Mouse (Mus musculus) NIH3T3 (cell line): Measurements from ENCODE around the gene C130032M10Rik.
A peak's percentile ranks its signal among the peaks of the same experiment; 100 is the strongest.

Experiments used
- DNase-seq: peaks from one replicate; pipeline ENCODE4 v3.0.0-alpha.2; 2012; ENCODE audit warnings: low read depth

Gene C130032M10Rik

DNA sequence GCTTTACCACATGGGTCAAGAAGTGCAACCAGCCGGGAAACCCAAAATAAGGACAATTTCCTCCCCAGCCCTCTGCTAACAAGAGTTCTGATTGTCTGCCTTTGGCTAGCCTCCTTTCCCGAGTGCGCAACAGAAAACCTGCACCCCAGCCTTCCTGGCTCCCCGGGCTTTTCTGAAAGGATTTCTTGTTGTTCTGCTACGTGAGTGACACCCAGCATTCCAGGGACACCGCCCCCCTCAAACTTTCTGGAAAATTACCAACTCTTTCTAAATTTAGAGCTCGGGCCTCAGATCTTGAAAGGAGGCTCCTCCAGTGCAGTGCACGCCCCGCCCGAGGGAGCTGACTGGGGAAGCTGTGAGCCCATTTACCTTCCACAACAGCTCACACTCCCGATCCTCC, at the start of gene C130032M10Rik:
Gene C130032M10Rik (plus strand): TSS at position 334 of the 400 bp plus-strand sequence.
- peak; percentile 59 for DNase-seq

- no peak for DNase-seq
Observed at GRCm38 (mm10) chr9:114466871-114467270, 48.6 kb upstream of the C130032M10Rik start.

DNA sequence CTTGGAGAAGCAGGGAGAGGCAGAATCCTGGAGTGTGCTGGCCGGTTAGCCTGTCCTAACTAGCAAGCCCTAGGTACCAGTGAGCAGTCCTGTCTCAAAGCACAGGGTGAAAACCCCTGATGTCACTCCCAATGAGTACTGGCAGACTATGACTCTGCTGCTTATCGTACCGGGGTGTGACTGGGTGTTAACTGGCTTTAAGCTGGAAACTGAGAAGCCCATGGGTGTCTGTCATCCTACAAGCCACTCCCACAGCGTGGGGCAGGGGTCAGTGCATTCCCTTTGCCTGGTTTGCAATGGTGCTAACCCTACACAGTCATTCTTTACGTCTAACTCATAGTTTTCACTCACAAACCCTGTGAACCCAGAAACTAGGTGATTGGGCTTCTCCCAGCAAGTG, 47.3 kb upstream of the C130032M10Rik start:
- DNase-seq, result no peak

- DNase-seq, result no peak
Observed at GRCm38 (mm10) chr9:114468701-114469100, 46.8 kb upstream of the C130032M10Rik start.

DNA sequence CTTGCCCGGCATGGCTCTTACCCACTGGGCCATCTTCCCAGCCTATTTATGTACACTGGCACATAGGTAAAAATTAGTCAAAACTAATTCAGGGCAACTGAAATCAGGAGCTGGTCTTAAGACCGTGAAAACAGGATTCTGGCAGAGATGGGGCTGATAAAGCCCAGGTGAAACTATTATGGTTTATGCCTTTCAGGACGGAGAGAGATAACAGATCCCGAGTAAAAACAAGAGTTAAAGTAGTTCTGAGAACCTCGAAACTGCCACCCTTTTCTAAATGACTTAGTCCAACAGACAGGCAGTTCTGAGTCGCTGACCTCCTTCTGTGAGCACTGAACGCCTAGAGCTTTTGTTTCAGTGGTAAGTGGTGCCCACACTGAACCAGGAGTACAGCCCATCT, 43.6 kb upstream of the C130032M10Rik start:
- DNase-seq, result no peak

DNA sequence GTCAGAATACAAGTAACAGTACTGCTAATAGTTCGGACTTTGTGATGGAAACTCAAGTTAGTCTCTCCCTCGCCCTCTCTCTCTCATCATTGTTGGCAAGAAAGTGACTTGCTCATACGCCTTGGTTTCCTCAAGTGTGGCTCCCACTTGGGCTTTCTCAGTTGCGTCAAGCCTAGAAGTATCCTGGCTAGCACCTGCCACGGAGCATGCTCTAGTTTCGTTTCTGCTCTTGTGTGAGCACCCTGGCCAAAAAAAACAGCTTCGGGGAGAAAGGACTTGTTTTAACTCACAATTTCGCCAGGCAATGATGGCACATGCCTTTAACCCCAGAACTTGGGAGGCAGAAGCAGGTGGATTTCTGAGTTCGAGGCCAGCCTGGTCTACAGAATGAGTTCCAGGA, 38.5 kb upstream of the C130032M10Rik start:
- no peak for DNase-seq

DNA sequence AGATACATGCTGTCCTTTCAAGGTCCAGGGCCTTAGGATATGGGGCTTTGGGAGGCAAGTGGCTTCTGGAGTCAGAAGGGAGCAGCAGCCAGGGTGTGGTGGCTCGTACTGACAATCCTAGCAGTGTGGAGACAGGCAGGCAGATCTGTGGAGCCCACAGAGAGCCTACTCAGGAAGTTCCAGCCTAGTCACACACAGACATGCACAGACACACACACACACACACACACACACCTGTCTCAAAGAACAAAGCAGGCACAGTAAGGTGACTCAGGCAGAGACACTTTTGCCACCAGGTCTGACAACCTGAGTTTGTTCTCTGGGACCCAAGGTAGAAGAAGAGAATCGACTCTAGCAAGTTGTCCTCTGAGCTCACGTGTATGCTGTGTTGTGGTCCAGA, 34.6 kb upstream of the C130032M10Rik start:
- no peak for DNase-seq

- no peak for DNase-seq
Observed at GRCm38 (mm10) chr9:114484771-114485170, 30.7 kb upstream of the C130032M10Rik start.

GRCm38 (mm10) chr9:114486808-114487207, 28.7 kb upstream of the C130032M10Rik start:
- DNase-seq, result no peak

DNA sequence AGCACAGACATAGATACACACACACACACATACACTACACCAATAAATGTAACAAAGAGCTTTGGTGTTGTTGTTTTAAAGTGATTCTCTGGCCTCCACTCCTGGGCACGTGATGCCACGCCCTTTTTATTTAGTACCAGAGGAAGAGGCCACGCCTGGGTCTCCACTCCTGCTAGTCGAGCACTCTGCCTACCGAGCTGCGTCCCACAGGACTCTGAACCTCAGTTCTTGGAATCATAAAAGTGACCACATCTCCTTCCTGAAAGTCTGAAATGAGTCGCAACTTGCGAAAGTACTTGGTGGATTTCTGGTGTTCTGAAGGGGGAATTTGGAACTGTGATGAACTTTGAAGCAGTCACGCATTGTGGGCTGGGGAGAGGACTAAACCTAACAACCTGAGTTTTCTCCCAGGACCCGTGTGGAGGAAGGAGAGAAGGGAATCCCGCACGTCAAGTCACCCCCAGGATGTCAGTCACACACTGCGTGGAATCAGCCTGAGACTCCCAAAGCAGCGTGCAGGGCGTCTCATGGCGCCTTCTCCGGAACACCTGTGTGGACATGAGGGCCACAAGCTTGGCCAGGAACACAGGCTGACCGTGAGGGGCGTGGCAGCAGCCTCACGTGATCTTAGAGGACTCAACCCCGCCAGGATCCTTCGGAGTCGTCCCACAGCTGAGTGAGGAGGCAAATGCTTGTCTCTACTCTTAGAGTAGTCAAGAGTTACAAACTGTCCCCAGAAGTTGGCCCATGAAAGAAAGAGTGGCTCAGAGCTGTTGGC, 27.8 kb upstream of the C130032M10Rik start:
- peak; percentile 68 for DNase-seq

GRCm38 (mm10) chr9:114496469-114496868, 19.0 kb upstream of the C130032M10Rik start:
- no peak for DNase-seq

- DNase-seq, result peak; percentile 93
Observed at GRCm38 (mm10) chr9:114498218-114498617, 17.3 kb upstream of the C130032M10Rik start.

- peak; percentile 82 for DNase-seq
Observed at GRCm38 (mm10) chr9:114499783-114500515, 15.5 kb upstream of the C130032M10Rik start.

DNA sequence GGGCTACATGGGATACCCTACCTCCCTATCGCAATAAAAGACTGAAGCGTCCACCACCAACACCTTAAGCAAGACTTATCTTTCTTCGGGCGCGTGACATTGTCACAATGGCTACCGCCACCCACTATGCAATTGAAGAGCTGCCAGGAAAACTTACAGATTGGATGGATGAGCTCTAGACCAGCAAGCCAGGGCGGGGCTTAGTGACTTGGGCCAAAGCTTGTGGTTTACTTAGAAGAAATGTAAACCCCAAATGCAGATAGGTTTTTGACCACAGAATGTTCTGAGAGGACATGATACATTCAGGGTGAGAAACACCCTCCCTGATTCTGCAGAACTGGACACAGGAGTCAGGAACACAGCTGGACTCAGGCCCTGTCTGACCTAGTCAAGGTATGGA, 14.4 kb upstream of the C130032M10Rik start:
- DNase-seq, result no peak

GRCm38 (mm10) chr9:114501913-114502312, 13.6 kb upstream of the C130032M10Rik start:
- no peak for DNase-seq

DNA sequence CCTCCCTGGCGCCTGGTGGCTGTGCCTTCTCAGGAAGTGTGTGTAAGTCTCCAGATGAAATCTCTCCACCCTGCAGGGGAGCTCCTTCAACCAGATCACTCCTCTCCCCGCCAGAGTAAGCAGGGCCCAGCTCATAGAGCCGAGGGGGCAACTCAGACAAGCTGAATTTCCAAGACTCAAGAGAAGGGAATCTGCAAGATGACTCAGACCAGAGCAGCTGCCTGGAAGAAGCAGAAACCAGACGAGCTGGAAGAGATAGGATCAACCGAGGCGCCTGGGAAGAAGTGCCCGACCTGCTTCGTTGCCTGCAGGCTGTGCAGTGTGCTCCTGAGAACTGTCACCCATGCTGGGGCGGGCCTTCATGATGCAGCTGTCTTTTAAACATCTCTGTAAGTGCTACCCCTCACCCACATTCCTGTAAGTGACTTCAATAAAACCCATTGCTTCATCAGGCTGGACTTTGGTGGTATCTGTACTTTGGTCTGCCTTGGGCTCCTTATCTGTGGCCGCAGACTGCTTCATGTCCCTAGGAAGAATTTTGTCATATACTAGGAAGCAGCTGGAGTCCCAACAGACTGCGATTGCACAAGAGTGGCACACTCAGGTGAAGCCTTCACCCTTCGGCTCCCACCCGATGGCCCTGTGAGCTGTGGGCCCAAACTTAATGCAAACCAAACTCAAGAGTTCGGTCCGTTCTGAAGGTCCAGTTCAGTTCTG, 12.6 kb upstream of the C130032M10Rik start:
- DNase-seq, result peak; percentile 56

DNA sequence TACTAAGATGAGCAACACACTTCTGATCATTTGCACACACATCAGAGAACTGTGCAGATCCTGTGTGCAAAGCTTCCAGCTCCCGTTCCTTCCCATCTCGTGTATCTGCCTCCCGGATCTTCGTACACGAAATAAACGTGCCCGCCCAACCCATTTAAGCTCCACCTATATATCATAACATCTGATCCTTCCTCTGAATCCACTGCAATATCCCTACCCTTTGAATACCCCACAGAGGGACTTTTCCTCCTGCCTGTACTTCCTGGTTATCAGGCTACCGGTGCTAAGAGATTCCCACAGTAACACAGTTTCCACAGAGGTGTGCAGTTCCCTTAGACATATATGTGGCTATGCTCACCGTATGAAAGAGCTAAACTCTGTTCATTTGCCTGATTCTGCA, 10.7 kb upstream of the C130032M10Rik start, which contains the start of gene Ccr4:
Gene Ccr4 (minus strand): TSS at position 101 of the 400 bp plus-strand sequence.
- no peak for DNase-seq

DNA sequence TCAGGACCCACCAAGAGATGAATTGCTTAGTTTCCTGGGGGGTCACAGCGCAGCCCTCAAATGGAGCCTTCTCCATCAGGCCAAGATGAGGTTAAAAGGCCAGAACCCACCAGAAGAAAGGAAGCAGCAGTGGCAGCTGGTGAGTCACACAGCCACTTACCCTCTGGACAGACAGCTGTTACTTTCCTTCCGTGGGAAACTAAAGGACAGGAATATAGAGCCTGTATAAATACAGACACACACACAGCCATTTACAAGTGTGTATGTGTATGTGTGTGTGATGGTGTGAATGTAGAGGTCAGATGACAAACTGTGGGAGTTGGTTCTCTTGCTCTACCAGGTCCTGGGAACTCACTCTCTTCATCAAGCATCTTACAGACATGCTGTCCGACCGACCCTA, 8.9 kb upstream of the C130032M10Rik start:
- no peak for DNase-seq

DNA sequence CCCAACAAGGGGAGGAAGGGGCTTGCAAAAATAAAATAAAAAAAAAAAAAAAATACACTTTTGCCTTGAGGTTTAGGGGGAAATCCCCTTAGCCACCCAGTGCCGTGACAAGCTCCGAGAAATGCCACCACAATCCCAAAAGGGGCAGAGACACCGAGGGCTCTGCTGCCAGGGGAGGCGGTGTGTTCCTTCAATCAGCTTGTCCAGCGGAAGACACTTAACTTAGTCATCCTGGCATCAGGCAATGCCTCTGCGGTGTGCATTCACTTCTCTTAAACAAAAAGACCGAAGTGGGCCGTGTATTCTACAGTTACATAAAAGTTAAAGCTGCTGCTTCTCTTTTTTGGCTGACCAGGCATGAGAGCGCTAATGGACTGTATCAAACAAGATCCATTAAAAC, 8.1 kb upstream of the C130032M10Rik start:
- no peak for DNase-seq

DNA sequence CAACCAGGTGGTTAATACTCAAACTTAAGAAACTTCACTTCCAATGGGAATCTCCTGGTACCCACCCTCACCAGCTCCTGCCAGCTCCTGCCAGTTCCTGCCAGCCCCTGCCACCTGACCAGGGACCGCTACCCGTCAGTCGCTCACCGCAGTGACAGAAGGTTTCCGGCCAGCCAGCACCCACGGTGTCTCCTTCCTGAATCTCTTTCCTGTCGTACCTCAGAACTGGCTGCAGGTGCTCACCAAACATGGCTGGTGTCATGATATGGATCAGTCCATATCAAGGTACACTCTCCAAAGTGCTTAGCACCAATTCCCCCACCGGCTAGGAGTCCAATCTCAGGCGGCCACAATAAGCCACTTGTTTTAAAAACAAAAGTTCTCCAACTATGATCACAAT, 5.7 kb upstream of the C130032M10Rik start:
- DNase-seq, result no peak

DNA sequence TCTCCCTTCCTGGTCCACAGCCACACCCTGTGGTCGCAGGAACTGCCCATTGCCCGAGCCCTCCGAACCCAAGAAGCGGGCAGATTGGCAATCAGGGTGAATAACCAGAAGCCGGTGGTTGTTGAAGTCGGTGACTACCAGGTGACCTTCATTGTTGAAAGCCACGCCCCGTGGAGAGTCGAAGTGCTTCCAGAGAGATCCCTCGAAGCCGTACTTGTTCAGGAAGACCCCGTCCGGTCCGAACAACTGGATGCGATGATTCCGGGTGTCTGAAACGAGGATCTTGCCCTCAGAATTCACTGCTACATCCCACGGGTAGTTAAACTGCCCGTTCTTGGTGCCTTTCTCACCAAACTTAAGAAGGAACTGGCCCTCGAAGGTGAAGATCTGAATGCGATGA, 2.7 kb upstream of the C130032M10Rik start:
- no peak for DNase-seq

GRCm38 (mm10) chr9:114517924-114518497, 2.5 kb downstream of the C130032M10Rik start:
- DNase-seq, result no peak
